Mouse (Mus musculus): ENCODE measurements around the gene Sinhcaf. TPM values are rescaled to one million over a fixed set of nuclear protein-coding genes. Genes with fewer than 3 reads are reported as not detected.
"Not testable (repeated sequence)": the region's sequence is repeated elsewhere in the genome, so short reads cannot be mapped to it uniquely, and the experiment has no call there.

Gene Sinhcaf
- total RNA-seq, 1 experiment = 205 TPM

DNA sequence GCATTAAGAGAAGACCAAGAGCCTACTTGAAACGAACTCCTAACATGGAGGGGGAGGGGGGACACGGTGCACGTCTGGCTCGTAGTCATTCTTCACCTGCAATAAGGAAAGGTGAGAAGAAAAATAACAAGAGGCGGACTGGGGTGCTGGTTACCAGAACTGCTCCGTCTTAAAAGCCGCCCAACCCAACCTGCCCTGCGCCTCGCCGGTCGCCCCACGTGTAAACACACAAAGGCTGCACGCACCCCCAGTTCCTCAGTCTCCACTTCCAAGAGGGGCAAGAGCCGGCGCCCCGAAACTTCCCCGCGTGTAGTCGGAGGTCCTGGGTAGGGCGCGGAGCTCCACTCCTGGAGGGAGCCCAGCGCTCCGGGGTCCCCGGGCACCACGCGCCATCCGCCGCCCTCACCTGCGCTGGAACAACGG, 1.9 kb downstream of the Sinhcaf start:
- DNase-seq (ENCODE audit: low read depth, low spot score) = no peak
- peaks cover 24% of the 10 kb centered on the region for H3K36me3 ChIP-seq (ENCODE audit: control insufficient read depth, insufficient read depth, low read length, poor library complexity, severe bottlenecking)
- H3K4me3 ChIP-seq (ENCODE audit: insufficient read depth in 1 of 2, low read depth in 1 of 2, low read length in 2 of 2, poor library complexity in 1 of 2, severe bottlenecking in 1 of 2) = peak overlapping the region; percentile 81 to 98
- peak overlapping the region; percentile 90 for H3K27ac ChIP-seq (ENCODE audit: insufficient read depth, low read depth, low read length, poor library complexity, severe bottlenecking)
- TF ChIP-seq ZNF384 (IDR thresholded peaks at IDR 0.05; ENCODE audit: low read depth, low read length) = no peak
- no peak for TF ChIP-seq ZC3H11A (IDR thresholded peaks at IDR 0.05; ENCODE audit: borderline replicate concordance, low read depth, low read length)
- no peak for TF ChIP-seq CHD2 (IDR thresholded peaks at IDR 0.05; ENCODE audit: low read depth, low read length)
- TF ChIP-seq MAFK (IDR thresholded peaks at IDR 0.05; ENCODE audit: insufficient read depth, low read depth, low read length) = no peak
- no peak for TF ChIP-seq HCFC1 (IDR thresholded peaks at IDR 0.05; ENCODE audit: borderline replicate concordance, insufficient read depth, low read length)
- peak overlapping the region; percentile 90 for H3K9ac ChIP-seq (ENCODE audit: insufficient read depth, low read depth, low read length, poor library complexity, severe bottlenecking)
- in situ Hi-C loops (cut with MboI; ENCODE audit: low sequenced_read_pairs in 2 of 2, unreplicated experiment in 2 of 2) = no loop called here
- peaks cover 6 to 11% of the 10 kb centered on the region in 2 experiments; a peak in 3 of 4 replicates for H3K4me1 ChIP-seq (ENCODE audit: control insufficient read depth in 2 of 2, insufficient read depth in 2 of 2, low read length in 2 of 2, poor library complexity in 1 of 2)
- H3K9me3 ChIP-seq (ENCODE audit: control insufficient read depth, insufficient read depth, low read depth, low read length) = no peaks in the 10 kb centered on the region

DNA sequence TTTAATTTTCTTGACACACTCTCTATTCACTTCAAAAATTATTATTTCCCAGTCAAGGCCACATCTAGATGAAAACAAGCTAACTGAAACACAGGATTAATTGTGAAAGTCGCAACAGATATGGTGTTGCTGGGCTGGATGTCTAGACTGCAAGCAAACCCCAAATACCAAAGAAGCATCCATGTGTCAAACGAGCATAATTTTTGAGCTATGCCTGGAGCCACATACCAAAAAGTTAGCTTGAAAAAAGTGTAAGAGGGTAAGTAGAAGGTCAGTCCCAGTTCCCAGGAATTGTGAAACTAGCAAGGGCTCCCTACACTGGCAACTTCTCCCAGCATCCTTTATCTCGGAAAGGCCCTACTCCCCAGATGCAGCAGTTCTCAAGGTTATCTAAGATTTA, 2.6 kb downstream of the Sinhcaf start:
- Histone ChIP-seq H3K36me3 (ENCODE audit: control insufficient read depth, insufficient read depth, low read length, poor library complexity, severe bottlenecking) (peaks cover 24% of the 10 kb centered on the region), H3K9me3 (ENCODE audit: control insufficient read depth, insufficient read depth, low read depth, low read length) (no peaks in the 10 kb centered on the region), H3K4me3 (ENCODE audit: insufficient read depth in 1 of 2, low read depth in 1 of 2, low read length in 2 of 2, poor library complexity in 1 of 2, severe bottlenecking in 1 of 2) (peak overlapping the region; percentile 81 to 98), H3K27ac (ENCODE audit: insufficient read depth, low read depth, low read length, poor library complexity, severe bottlenecking) (no peak overlapping the region), H3K9ac (ENCODE audit: insufficient read depth, low read depth, low read length, poor library complexity, severe bottlenecking) (peak overlapping the region; percentile 73; the same call in 1 of the 2 replicates), H3K4me1 (ENCODE audit: control insufficient read depth in 2 of 2, insufficient read depth in 2 of 2, low read length in 2 of 2, poor library complexity in 1 of 2) (peaks cover 6 to 12% of the 10 kb centered on the region in 2 experiments; a peak in 3 of 4 replicates)
- no peak for DNase-seq (ENCODE audit: low read depth, low spot score)
- TF ChIP-seq ZC3H11A (IDR thresholded peaks at IDR 0.05; ENCODE audit: borderline replicate concordance, low read depth, low read length) = no peak
- in situ Hi-C loops (cut with MboI; ENCODE audit: low sequenced_read_pairs in 2 of 2, unreplicated experiment in 2 of 2) = no loop called here

DNA sequence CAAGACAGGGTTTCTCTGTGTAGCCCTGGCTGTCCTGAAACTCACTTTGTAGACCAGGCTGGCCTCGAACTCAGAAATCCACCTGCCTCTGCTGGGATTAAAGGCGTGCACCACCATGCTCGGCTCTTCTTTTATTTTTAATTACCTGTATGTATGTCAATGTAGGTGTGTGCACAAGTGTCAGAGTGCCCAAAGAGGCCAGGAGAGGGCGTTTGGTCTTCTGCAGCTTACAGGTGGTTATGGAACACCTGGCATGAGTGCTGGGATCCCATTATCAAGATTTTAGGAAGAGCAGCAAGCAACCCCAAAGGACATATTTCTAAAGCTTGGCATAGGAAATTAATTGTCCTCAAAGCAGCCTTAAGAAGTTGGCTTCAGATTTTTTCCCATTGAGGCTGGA, 3.9 kb downstream of the Sinhcaf start:
- in situ Hi-C loops (cut with MboI; ENCODE audit: low sequenced_read_pairs in 2 of 2, unreplicated experiment in 2 of 2) = no loop called here
- no peaks in the 10 kb centered on the region for H3K9me3 ChIP-seq (ENCODE audit: control insufficient read depth, insufficient read depth, low read depth, low read length)
- peaks cover 9 to 12% of the 10 kb centered on the region in 2 experiments for H3K4me1 ChIP-seq (ENCODE audit: control insufficient read depth in 2 of 2, insufficient read depth in 2 of 2, low read length in 2 of 2, poor library complexity in 1 of 2)
- peaks cover 26% of the 10 kb centered on the region for H3K36me3 ChIP-seq (ENCODE audit: control insufficient read depth, insufficient read depth, low read length, poor library complexity, severe bottlenecking)
- DNase-seq (ENCODE audit: low read depth, low spot score) = no peak
- H3K4me3 ChIP-seq (ENCODE audit: insufficient read depth in 1 of 2, low read depth in 1 of 2, low read length in 2 of 2, poor library complexity in 1 of 2, severe bottlenecking in 1 of 2) = peak overlapping the region in 1 of 2 experiments; percentile 1; a peak in 1 of 4 replicates
- H3K9ac ChIP-seq (ENCODE audit: insufficient read depth, low read depth, low read length, poor library complexity, severe bottlenecking) = peak overlapping the region; percentile 5; the same call in 1 of the 2 replicates
- TF ChIP-seq CHD2 (IDR thresholded peaks at IDR 0.05; ENCODE audit: low read depth, low read length) = no peak
- no peak for TF ChIP-seq HCFC1 (IDR thresholded peaks at IDR 0.05; ENCODE audit: borderline replicate concordance, insufficient read depth, low read length)
- no peak for TF ChIP-seq MAFK (IDR thresholded peaks at IDR 0.05; ENCODE audit: insufficient read depth, low read depth, low read length)
- TF ChIP-seq ZNF384 (IDR thresholded peaks at IDR 0.05; ENCODE audit: low read depth, low read length) = no peak
- TF ChIP-seq ZC3H11A (IDR thresholded peaks at IDR 0.05; ENCODE audit: borderline replicate concordance, low read depth, low read length) = no peak
- no peak overlapping the region for H3K27ac ChIP-seq (ENCODE audit: insufficient read depth, low read depth, low read length, poor library complexity, severe bottlenecking)

DNA sequence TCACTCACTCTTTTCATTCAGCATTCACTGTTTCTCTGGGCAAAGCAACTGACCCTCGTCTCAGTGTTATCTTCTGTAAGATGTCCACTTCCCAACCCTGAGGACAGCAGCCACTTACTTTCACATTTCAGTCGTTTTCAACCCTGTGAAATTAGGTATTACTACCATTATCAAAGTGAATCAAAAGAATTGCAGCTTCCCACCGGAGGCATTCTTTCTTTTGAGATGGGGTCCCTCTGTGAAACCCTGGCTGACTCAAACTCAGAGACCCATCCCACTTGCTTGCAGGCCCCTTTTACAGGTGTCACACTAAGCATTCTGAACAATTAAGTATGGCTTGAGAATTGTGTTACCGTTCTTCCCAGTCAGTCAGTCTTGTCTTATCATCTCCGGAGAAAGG, 4.4 kb downstream of the Sinhcaf start:
- H3K36me3 ChIP-seq (ENCODE audit: control insufficient read depth, insufficient read depth, low read length, poor library complexity, severe bottlenecking) = peaks cover 26% of the 10 kb centered on the region
- no peak for DNase-seq (ENCODE audit: low read depth, low spot score)
- H3K4me3 ChIP-seq (ENCODE audit: insufficient read depth in 1 of 2, low read depth in 1 of 2, low read length in 2 of 2, poor library complexity in 1 of 2, severe bottlenecking in 1 of 2) = peak overlapping the region; percentile 29 to 33; a peak in 3 of 4 replicates
- H3K9ac ChIP-seq (ENCODE audit: insufficient read depth, low read depth, low read length, poor library complexity, severe bottlenecking) = 0 out of 2 replicates have a peak overlapping the region, but pooled peaks have one; percentile 7
- TF ChIP-seq ZC3H11A (IDR thresholded peaks at IDR 0.05; ENCODE audit: borderline replicate concordance, low read depth, low read length) (no peak), MAFK (IDR thresholded peaks at IDR 0.05; ENCODE audit: insufficient read depth, low read depth, low read length) (no peak), HCFC1 (IDR thresholded peaks at IDR 0.05; ENCODE audit: borderline replicate concordance, insufficient read depth, low read length) (no peak), CHD2 (IDR thresholded peaks at IDR 0.05; ENCODE audit: low read depth, low read length) (no peak), ZNF384 (IDR thresholded peaks at IDR 0.05; ENCODE audit: low read depth, low read length) (no peak)
- no peaks in the 10 kb centered on the region for H3K9me3 ChIP-seq (ENCODE audit: control insufficient read depth, insufficient read depth, low read depth, low read length)
- H3K4me1 ChIP-seq (ENCODE audit: control insufficient read depth in 2 of 2, insufficient read depth in 2 of 2, low read length in 2 of 2, poor library complexity in 1 of 2) = peaks cover 9 to 11% of the 10 kb centered on the region in 2 experiments; a peak in 3 of 4 replicates
- no peak overlapping the region for H3K27ac ChIP-seq (ENCODE audit: insufficient read depth, low read depth, low read length, poor library complexity, severe bottlenecking)
- in situ Hi-C loops (cut with MboI; ENCODE audit: low sequenced_read_pairs in 2 of 2, unreplicated experiment in 2 of 2) = no loop called here

DNA sequence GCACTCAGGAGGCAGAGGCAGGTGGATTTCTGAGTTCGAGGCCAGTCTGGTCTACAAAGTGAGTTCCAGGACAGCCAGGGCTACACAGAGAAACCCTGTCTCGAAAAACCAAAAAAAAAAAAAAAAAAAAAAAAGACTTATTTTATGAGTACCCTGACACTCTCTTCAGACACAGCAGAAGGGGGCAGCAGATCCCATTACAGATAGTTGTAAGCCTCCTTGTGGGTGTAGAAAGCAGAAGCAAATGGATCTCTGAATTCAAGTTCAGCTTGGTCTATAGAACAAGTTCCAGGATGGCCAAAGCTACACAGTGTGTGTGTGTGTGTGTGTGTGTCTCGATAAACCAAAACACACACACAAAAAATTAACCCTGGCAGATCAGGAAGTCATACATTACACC, 5.9 kb downstream of the Sinhcaf start:
- in situ Hi-C loops (cut with MboI; ENCODE audit: low sequenced_read_pairs in 2 of 2, unreplicated experiment in 2 of 2) = not testable (repeated sequence)

More for the DNA sequence above, 5.9 kb downstream of the Sinhcaf start:
- not testable (repeated sequence) for H3K9ac ChIP-seq (ENCODE audit: insufficient read depth, low read depth, low read length, poor library complexity, severe bottlenecking); H3K9me3 ChIP-seq (ENCODE audit: control insufficient read depth, insufficient read depth, low read depth, low read length); H3K4me3 ChIP-seq (ENCODE audit: insufficient read depth in 1 of 2, low read depth in 1 of 2, low read length in 2 of 2, poor library complexity in 1 of 2, severe bottlenecking in 1 of 2); H3K27ac ChIP-seq (ENCODE audit: insufficient read depth, low read depth, low read length, poor library complexity, severe bottlenecking); DNase-seq (ENCODE audit: low read depth, low spot score)
- Histone ChIP-seq H3K4me1 (ENCODE audit: control insufficient read depth in 2 of 2, insufficient read depth in 2 of 2, low read length in 2 of 2, poor library complexity in 1 of 2) (peaks cover 9 to 20% of the 10 kb centered on the region in 2 experiments; a peak in 3 of 4 replicates), H3K36me3 (ENCODE audit: control insufficient read depth, insufficient read depth, low read length, poor library complexity, severe bottlenecking) (peaks cover 21% of the 10 kb centered on the region)
- TF ChIP-seq ZNF384 (IDR thresholded peaks at IDR 0.05; ENCODE audit: low read depth, low read length) = peak; percentile 82
